Mouse (Mus musculus) heart, embryonic 15.5 days (tissue): Measurements from ENCODE around the gene Atp8b4. TPM values are rescaled to one million over a fixed set of nuclear protein-coding genes. Genes with fewer than 3 reads are reported as not detected.

Experiments used
- ATAC-seq: fragments of 200-750 bp; cut with Nextera tagmentation; replicated peaks from 2 replicates; pipeline ENCODE4 v1.8.0; 2017; ENCODE audit warnings: low read depth, moderate TSS enrichment; ENCODE audit not compliant: insufficient number of reproducible peaks, insufficient read depth, low FRiP score
- H3K27ac ChIP-seq: fragments of 300-500 bp; sonication (generic); 2 replicates; pipeline ENCODE4 v1.5.1; 2015; ENCODE audit warnings: mild to moderate bottlenecking, inconsistent platforms
- H3K27me3 ChIP-seq: fragments of 300-500 bp; sonication (generic); 2 replicates; pipeline ENCODE4 v1.6.1; 2015; ENCODE audit warnings: inconsistent platforms
- H3K36me3 ChIP-seq: fragments of 300-500 bp; sonication (generic); 2 replicates; pipeline ENCODE4 v1.6.1; 2015; ENCODE audit warnings: mild to moderate bottlenecking, inconsistent platforms
- H3K4me1 ChIP-seq: fragments of 300-500 bp; sonication (generic); replicated peaks from 2 replicates; pipeline ENCODE4 v1.6.1; 2015; ENCODE audit warnings: inconsistent platforms
- H3K4me2 ChIP-seq: fragments of 300-500 bp; sonication (generic); 2 replicates; pipeline ENCODE4 v1.6.1; 2015; ENCODE audit warnings: inconsistent platforms, mild to moderate bottlenecking, moderate library complexity
- H3K4me3 ChIP-seq: fragments of 300-500 bp; sonication (generic); 2 replicates; pipeline ENCODE4 v1.5.1; 2015; ENCODE audit warnings: mild to moderate bottlenecking, inconsistent platforms
- H3K9ac ChIP-seq: fragments of 300-500 bp; sonication (generic); 2 replicates; pipeline ENCODE4 v1.6.1; 2015; ENCODE audit warnings: mild to moderate bottlenecking, inconsistent platforms
- H3K9me3 ChIP-seq: fragments of 300-500 bp; sonication (generic); replicated peaks from 2 replicates; pipeline ENCODE4 v1.6.1; 2016; ENCODE audit warnings: inconsistent platforms
- WGBS: fragments of 180-500 bp; shearing (Covaris S2); methylation state at CpG from one replicate; pipeline ENCODE4 v1.1.7; 2015; ENCODE audit warnings: mixed read lengths; 5-methylcytosine and 5-hydroxymethylcytosine counted together
- polyA plus RNA-seq: library from polyadenylated mRNA; unstranded; fragments of >200 nt; fragmentation: Nextera tagmentation; extraction: Ambion mirVana; gene quantifications from 2 replicates; pipeline ENCODE4 v1.2.1, GENCODE M21; 2015

The Atp8b4 gene
- polyA plus RNA-seq, 1 experiment from 2014 or later = 0.34 TPM

DNA sequence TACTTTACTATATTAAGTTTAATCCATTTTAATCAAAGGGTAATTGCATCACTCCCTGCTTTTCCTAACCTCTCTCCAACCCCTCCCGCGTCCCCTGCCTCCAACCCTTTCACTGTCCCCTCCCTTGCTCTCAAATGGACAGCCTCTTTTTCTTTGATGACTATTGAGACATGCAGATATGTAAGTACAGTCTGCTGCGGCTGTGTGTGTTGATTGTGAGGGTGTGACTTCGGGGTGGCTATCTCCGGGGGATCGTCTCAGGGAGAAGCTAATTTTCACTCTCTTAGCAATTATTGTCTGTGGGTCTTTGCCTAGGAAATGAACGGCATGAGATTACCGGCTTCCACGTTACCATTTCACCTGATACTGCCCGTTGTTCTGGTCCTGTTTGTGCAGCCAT lies 21.0 kb upstream of the Atp8b4 start:
- 68% methylated on average over 10 of the region's 10 CpGs for WGBS
- Histone ChIP-seq H3K36me3 (no peaks in the 10 kb centered on the region), H3K27me3 (no peaks in the 10 kb centered on the region), H3K4me1 (peaks cover 5% of the 10 kb centered on the region; the same call in 1 of the 2 replicates), H3K9ac (no peak overlapping the region), H3K9me3 (no peaks in the 10 kb centered on the region), H3K4me3 (no peak overlapping the region), H3K27ac (no peak overlapping the region), H3K4me2 (no peak overlapping the region)
- no peak for ATAC-seq

DNA sequence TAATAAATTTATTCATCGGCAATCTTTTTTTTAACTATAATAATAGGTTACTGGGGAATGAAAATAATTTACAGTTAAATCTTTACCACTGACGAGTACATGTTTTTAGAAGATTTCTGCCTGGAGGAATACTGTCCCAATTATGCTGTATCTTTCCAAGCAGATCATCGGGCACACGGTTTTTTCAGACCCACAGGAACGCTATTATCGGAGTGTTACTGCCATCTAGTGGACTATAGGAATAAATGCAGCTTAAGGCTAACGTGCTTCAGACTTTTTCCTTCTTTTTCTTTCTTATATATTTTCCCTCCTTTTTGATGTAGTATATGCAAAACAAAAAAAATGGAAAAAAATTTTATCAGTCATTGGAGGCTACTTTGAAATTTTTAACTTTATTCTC lies 20.4 kb upstream of the Atp8b4 start:
- H3K9me3 ChIP-seq = no peaks in the 10 kb centered on the region
- no peaks in the 10 kb centered on the region for H3K27me3 ChIP-seq
- H3K27ac ChIP-seq = no peak overlapping the region
- no peak overlapping the region for H3K9ac ChIP-seq
- no peak for ATAC-seq
- H3K4me3 ChIP-seq = no peak overlapping the region
- H3K4me1 ChIP-seq = peaks cover 5% of the 10 kb centered on the region; the same call in 1 of the 2 replicates
- no peaks in the 10 kb centered on the region for H3K36me3 ChIP-seq
- WGBS = 13% methylated on average over 7 of the region's 7 CpGs
- no peak overlapping the region for H3K4me2 ChIP-seq

DNA sequence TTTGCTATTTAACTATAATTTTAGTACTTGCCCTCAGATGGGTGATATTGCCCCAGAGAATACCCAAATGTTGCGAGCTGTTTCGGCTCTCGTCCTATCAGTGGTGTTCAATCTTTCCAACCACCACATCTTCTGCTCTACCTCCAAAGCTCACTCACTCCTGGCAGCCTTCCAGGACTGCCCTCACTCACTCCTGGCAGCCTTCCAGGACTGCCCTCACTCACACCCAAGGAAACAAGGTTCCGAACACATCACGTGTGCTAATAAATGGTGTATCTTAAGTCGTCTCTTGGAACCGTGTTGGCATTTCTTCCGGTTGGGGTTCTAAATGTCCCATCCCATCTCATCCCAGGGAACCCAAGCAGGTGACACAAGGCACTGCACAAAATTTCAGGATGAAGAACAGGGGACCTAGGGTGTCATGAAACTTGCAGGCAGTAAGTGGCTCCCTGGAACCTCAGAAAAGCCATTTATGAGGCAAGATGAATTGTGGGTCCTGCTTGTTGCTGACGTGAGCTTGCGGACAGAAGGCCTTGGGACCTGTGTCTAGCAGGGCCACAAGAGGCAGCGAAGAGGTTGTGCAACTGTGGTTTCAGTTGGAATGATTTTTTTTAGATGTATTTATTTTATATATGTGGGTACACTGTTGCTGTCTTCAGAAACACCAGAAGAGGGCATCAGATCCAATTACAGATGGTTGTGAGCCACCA lies 19.6 kb upstream of the Atp8b4 start:
- WGBS = 49% methylated on average over 11 of the region's 11 CpGs
- H3K36me3 ChIP-seq = no peaks in the 10 kb centered on the region
- H3K4me1 ChIP-seq = peaks cover 5% of the 10 kb centered on the region; the same call in 1 of the 2 replicates
- no peak overlapping the region for H3K4me3 ChIP-seq
- ATAC-seq = no peak
- no peaks in the 10 kb centered on the region for H3K9me3 ChIP-seq
- H3K4me2 ChIP-seq = no peak overlapping the region
- no peaks in the 10 kb centered on the region for H3K27me3 ChIP-seq
- no peak overlapping the region for H3K27ac ChIP-seq
- no peak overlapping the region for H3K9ac ChIP-seq

DNA sequence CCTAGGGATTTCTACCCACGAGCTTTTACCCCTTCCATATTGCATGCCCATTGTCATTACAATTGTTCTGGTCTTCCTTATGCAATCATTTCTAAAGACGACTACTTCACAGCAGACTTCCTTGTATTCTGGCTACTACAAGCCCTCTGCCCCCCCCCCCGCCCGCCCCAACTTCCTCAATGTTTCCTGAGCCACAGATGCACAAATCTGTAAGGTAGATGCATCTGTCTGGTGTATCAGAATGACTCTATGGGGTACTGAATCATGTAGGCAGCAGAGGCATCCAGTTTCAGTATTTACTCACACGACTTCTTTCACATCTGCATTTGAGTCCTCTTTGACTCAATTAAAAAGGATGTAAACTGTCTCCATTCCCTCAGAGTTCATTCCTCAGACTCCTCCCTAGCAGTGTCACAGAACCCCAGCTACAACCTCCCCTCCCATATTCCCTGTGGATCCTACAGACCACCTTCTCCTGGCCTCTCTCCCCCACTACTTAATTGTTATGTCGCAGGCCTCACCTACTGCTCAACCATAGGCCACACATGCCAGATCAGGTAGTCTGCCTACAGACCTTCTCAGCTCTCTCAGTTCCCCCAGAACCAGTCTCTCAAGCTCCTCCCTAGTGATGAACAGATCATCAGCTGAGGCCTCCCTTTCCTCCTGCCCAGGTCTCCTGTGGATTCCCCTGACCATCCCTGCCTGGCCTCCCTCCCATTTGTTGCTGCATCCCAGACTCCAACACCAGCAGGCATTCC lies 14.8 kb upstream of the Atp8b4 start:
- Histone ChIP-seq H3K27ac (no peak overlapping the region), H3K36me3 (no peaks in the 10 kb centered on the region), H3K9me3 (no peaks in the 10 kb centered on the region), H3K4me2 (no peak overlapping the region), H3K4me3 (no peak overlapping the region), H3K4me1 (peaks cover 5% of the 10 kb centered on the region; the same call in 1 of the 2 replicates), H3K9ac (no peak overlapping the region), H3K27me3 (no peaks in the 10 kb centered on the region)
- ATAC-seq = no peak
- WGBS = 71% methylated on average over 6 of the region's 6 CpGs

DNA sequence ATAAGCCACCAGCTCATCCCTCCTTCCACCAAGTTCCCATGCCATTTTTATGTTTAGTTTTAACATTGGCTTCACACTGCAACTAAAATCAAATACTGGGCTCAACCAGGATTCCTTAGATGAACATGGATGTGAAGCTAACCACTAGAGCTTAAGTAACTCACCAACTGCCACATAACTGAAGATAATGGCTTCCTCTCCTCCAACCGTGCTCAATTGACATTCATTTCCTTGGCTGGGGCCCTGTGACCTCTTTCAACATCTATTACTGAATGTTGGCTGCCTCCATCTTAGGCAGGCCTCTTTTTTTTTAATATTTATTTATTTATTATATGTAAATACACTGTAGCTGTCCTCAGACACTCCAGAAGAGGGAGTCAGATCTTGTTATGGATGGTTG lies 7.8 kb upstream of the Atp8b4 start:
- 43% methylated on average over 1 of the region's 1 CpGs for WGBS
- ATAC-seq = no peak
- H3K4me2 ChIP-seq = no peak overlapping the region

DNA sequence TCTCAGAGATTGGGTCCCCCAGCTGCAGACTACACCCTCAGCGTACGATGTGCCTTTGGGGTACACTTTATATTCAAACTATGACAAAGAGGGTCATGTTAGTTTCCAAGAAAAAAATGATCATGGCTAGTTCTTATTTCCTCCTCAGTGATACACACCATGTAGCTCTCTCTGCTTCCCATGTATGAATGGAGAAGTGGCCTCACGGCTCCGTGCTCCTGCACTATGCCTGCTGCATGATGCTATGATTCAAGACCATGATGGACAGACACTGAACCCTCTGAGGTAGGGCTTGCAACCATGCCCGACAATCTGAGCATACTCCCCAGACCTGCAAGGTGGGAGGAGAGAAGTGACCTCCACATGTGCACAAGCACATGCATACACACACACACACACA lies 7.0 kb upstream of the Atp8b4 start:
- 89% methylated on average over 5 of the region's 5 CpGs for WGBS
- ATAC-seq = no peak

More for the DNA sequence above, 7.8 kb upstream of the Atp8b4 start:
- H3K4me3 ChIP-seq = no peak overlapping the region
- H3K9ac ChIP-seq = no peak overlapping the region
- H3K4me1 ChIP-seq = no peaks in the 10 kb centered on the region
- no peaks in the 10 kb centered on the region for H3K27me3 ChIP-seq
- no peak overlapping the region for H3K27ac ChIP-seq
- no peaks in the 10 kb centered on the region for H3K36me3 ChIP-seq
- H3K9me3 ChIP-seq = no peaks in the 10 kb centered on the region

DNA sequence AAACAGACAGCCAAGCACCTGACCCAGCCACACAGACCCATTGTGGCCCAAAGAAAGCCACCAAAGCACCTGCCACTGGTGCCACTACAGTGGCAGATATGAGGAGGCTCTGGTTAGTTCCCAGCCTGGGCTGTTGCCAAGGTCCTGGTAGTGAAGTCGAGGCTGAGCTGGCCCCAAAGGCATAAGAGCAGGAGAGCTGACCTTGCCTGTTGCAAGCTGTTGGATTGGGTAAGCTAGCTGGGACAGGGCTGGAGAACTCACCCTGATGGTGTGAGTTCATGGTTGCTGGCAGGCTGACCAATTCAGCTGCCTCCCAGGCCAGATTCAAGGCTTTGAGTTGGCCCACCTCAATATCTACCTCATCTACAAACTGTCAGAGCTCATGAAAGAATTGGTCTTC lies 4.7 kb upstream of the Atp8b4 start:
- 50% methylated on average over 1 of the region's 1 CpGs for WGBS
- no peak overlapping the region for H3K9ac ChIP-seq
- no peaks in the 10 kb centered on the region for H3K36me3 ChIP-seq
- H3K9me3 ChIP-seq = no peaks in the 10 kb centered on the region
- H3K4me2 ChIP-seq = no peak overlapping the region
- H3K4me1 ChIP-seq = no peaks in the 10 kb centered on the region
- no peak for ATAC-seq
- no peaks in the 10 kb centered on the region for H3K27me3 ChIP-seq
- no peak overlapping the region for H3K27ac ChIP-seq
- no peak overlapping the region for H3K4me3 ChIP-seq

More for the DNA sequence above, 7.0 kb upstream of the Atp8b4 start:
- Histone ChIP-seq H3K4me2 (no peak overlapping the region), H3K9ac (no peak overlapping the region), H3K27ac (no peak overlapping the region), H3K36me3 (no peaks in the 10 kb centered on the region), H3K9me3 (no peaks in the 10 kb centered on the region), H3K4me3 (no peak overlapping the region), H3K27me3 (no peaks in the 10 kb centered on the region), H3K4me1 (no peaks in the 10 kb centered on the region)

DNA sequence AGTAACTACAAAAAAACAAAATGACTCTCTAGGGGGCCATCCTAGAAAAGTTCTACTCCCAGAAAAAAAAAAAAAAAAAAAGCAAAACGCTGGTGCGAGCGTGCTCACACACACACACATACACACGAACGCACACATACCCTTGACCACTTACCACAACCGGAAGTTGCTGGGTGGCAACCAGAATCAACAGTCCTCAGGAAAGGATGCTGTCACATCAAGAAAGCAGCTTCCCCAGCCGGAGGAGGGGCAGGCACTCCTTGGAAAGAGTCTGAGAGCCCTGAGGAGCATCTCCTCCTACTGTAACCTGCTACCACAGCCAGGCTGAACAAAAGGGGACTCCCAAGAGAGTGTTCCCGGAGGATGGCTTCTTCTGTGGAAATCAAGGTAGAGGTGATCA lies 744 bp downstream of the Atp8b4 start:
- no peaks in the 10 kb centered on the region for H3K27me3 ChIP-seq
- no peak overlapping the region for H3K4me3 ChIP-seq
- H3K4me2 ChIP-seq = no peak overlapping the region
- no peak overlapping the region for H3K9ac ChIP-seq
- H3K27ac ChIP-seq = no peak overlapping the region
- H3K9me3 ChIP-seq = no peaks in the 10 kb centered on the region
- no peaks in the 10 kb centered on the region for H3K4me1 ChIP-seq
- H3K36me3 ChIP-seq = no peaks in the 10 kb centered on the region
- ATAC-seq = no peak
- 49% methylated on average over 8 of the region's 8 CpGs for WGBS

DNA sequence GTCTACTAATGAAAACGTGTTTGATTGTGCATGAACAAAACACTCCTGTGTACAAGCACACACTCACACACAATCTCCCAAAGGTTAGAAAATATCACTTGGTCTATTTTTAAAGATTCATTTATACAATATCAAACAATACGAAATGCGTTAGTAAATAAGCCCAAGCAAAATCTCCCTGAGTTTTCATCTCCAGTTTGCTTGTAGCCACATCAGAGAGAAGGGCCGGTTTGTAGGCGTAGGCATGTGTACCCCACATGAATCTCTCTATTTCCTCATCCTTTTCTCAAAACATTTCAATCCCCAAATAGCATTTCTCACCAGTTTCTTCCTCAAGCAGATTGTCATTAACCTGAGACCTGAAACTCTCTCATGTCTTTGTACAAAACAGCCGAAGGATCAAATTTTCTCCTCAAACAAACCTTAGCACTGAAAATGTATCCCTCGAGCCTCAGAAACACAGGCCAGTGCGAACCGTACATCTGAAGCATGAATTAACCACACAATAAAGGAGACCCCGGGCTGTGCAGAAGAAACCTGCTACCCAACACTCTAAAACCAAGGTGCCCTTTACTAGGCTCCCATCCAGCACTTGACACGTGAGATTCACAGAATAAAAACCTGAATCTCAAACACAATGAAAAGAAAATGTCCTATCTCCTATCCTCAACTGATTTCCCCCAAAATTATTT lies 1.6 kb downstream of the Atp8b4 start:
- 80% methylated on average over 11 of the region's 11 CpGs for WGBS

DNA sequence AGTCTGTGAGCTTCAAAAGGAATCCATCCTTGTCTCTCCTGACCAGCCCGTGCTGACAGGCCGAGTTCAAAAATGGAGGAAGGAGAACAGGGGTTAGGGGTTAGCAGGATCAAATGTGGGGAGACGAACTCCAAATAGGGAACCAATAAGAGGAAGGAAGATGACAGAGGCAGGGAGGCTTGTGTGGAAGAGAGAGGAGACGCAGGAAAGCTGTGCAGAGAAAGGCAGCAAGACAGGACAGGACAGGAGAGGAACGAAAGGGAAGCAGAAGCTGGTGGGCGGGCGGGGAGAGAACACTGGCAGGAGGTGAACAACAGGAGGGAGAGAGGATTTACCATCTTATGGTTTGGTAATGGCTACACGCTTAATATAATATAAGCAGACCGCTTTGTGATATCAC lies 3.6 kb downstream of the Atp8b4 start:
- Histone ChIP-seq H3K36me3 (no peaks in the 10 kb centered on the region), H3K27me3 (no peaks in the 10 kb centered on the region)
- 72% methylated on average over 9 of the region's 9 CpGs for WGBS

More for the DNA sequence above, 1.6 kb downstream of the Atp8b4 start:
- H3K4me1 ChIP-seq = no peaks in the 10 kb centered on the region
- H3K9ac ChIP-seq = no peak overlapping the region
- no peak overlapping the region for H3K4me3 ChIP-seq
- H3K9me3 ChIP-seq = no peaks in the 10 kb centered on the region
- no peaks in the 10 kb centered on the region for H3K36me3 ChIP-seq
- ATAC-seq = no peak
- H3K27me3 ChIP-seq = no peaks in the 10 kb centered on the region
- H3K27ac ChIP-seq = no peak overlapping the region
- no peak overlapping the region for H3K4me2 ChIP-seq

DNA sequence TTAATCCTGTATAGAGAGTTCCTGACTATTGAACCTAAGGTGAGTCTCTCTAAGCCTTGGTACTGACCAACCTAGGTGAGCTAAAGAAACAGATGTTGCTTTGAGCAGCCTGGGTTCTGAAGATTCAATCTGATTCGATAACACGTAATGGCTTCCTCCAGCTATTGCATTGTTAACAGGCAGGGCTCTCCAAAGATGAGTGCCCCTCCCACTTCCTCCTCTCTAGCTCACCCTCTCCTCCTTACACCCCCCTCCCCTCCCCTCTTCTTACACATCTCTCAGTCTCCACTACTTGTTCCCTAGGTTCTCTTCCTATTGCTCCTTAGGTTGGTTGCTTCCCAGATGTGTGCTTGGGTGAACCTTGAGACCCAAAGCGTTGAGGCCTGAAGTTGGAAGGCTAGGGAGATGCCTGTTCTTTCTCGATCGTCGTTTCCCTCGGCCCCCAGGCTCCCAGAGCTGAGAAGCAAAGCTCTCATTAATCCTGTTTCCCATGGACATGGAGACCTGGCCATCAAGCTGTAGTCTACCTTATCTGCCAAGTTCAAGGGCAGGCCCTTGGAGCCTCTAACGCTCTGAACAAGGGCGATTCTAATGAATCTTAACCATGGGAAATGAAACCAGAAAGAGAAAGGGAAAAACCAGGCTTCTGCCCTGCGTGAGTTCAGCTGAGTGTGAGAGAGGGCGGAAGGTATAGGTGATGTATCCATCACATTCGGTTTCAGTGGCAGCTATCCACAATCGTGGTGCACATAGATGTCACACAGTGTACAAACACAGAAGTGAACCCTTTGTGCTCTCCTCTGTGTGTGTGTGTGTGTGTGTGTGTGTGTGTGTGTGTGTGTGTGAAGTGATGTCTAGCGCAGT lies 4.4 kb downstream of the Atp8b4 start:
- 77% methylated on average over 14 of the region's 14 CpGs for WGBS
- ATAC-seq = no peak
- H3K4me2 ChIP-seq = no peak overlapping the region
- no peaks in the 10 kb centered on the region for H3K27me3 ChIP-seq
- H3K9ac ChIP-seq = no peak overlapping the region
- H3K4me1 ChIP-seq = 0 out of 2 replicates have a peak, but pooled peaks cover 3% of the 10 kb centered on the region
- H3K4me3 ChIP-seq = no peak overlapping the region
- H3K9me3 ChIP-seq = no peaks in the 10 kb centered on the region
- no peak overlapping the region for H3K27ac ChIP-seq
- H3K36me3 ChIP-seq = no peaks in the 10 kb centered on the region

More for the DNA sequence above, 3.6 kb downstream of the Atp8b4 start:
- no peak overlapping the region for H3K4me3 ChIP-seq
- ATAC-seq = no peak
- no peak overlapping the region for H3K9ac ChIP-seq
- H3K9me3 ChIP-seq = no peaks in the 10 kb centered on the region
- H3K4me2 ChIP-seq = no peak overlapping the region
- no peak overlapping the region for H3K27ac ChIP-seq
- H3K4me1 ChIP-seq = 0 out of 2 replicates have a peak, but pooled peaks cover 3% of the 10 kb centered on the region
